Mouse (Mus musculus) CD4-positive, CD25-positive, alpha-beta regulatory T cell, adult 4 months (primary cell): ENCODE measurements at regions not wholly inside any gene's neighbourhood (a gene's known extent, or its start where the extent isn't known, plus 50 kb on each side); places are given as distances from the start of the nearest gene placed in this dataset.

Source experiments
- ATAC-seq: one replicate; pipeline ENCODE4 v1.8.0; 2017

- no peak for ATAC-seq
Measured at GRCm38 (mm10) chr8:35996330-35997077, 230.9 kb downstream of the Gm19410 start.

- no peak for ATAC-seq
Measured at GRCm38 (mm10) chr8:35999584-35999983, 234.0 kb downstream of the Gm19410 start.

- ATAC-seq: no peak
Measured at GRCm38 (mm10) chr8:36004387-36004786, 238.8 kb downstream of the Gm19410 start.

GRCm38 (mm10) chr8:36005536-36005935 is 239.9 kb downstream of the Gm19410 start:
- ATAC-seq: no peak

- ATAC-seq: no peak
Measured at GRCm38 (mm10) chr8:36007724-36008123, 242.1 kb downstream of the Gm19410 start.

- no peak for ATAC-seq
Measured at GRCm38 (mm10) chr8:36009565-36009964, 244.0 kb downstream of the Gm19410 start.

GRCm38 (mm10) chr8:36010446-36011217 is 245.0 kb downstream of the Gm19410 start:
- ATAC-seq: peak; percentile 100

- no peak for ATAC-seq
Measured at GRCm38 (mm10) chr8:36014862-36015261, 249.3 kb downstream of the Gm19410 start.

- peak; percentile 87 for ATAC-seq
Measured at GRCm38 (mm10) chr8:36016321-36017114, 250.9 kb downstream of the Gm19410 start.

GRCm38 (mm10) chr8:36018993-36019753 is 253.6 kb downstream of the Gm19410 start:
- peak; percentile 46 for ATAC-seq

GRCm38 (mm10) chr8:36019895-36020294 is 254.3 kb downstream of the Gm19410 start:
- ATAC-seq: no peak

GRCm38 (mm10) chr8:36027586-36027985 is 262.0 kb downstream of the Gm19410 start:
- ATAC-seq: no peak

GRCm38 (mm10) chr8:36028121-36028955 is 262.7 kb downstream of the Gm19410 start:
- ATAC-seq: peak; percentile 83

- ATAC-seq: no peak
Measured at GRCm38 (mm10) chr8:36029445-36029844, 263.9 kb downstream of the Gm19410 start.

GRCm38 (mm10) chr8:36030237-36030636 is 264.6 kb downstream of the Gm19410 start:
- ATAC-seq: peak; percentile 16

GRCm38 (mm10) chr8:36031966-36032719 is 266.6 kb downstream of the Gm19410 start:
- no peak for ATAC-seq

GRCm38 (mm10) chr8:36035339-36035738 is 269.7 kb downstream of the Gm19410 start:
- ATAC-seq: no peak

- no peak for ATAC-seq
Measured at GRCm38 (mm10) chr8:36036271-36036670, 270.7 kb downstream of the Gm19410 start.

- ATAC-seq: peak; percentile 97
Measured at GRCm38 (mm10) chr8:36041222-36041864, 275.8 kb downstream of the Gm19410 start.

- ATAC-seq: no peak
Measured at GRCm38 (mm10) chr8:36042594-36042993, 277.0 kb downstream of the Gm19410 start.
